Mouse (Mus musculus) megakaryocyte, embryonic 14.5 days (primary cell): ENCODE measurements around the gene Mmd.

Source experiments
- FLI1 ChIP-seq: IDR thresholded peaks from 2 replicates; pipeline ENCODE4 v1.6.1; 2012; ENCODE audit warnings: low read length, inconsistent platforms, mixed read lengths
- GATA1 ChIP-seq: IDR thresholded peaks from 3 replicates; pipeline ENCODE4 v1.6.1; 2012; ENCODE audit warnings: mixed read lengths, low read length, inconsistent platforms, borderline replicate concordance

- TF ChIP-seq GATA1 (no peak), FLI1 (no peak)
Observed at GRCm38 (mm10) chr11:90259071-90259470, 9.8 kb downstream of the Mmd start.
